Mouse (Mus musculus) liver, embryonic 14.5 days (tissue): ENCODE results near the gene Lilra5.
"Not testable (repeated sequence)": the region's sequence is repeated elsewhere in the genome, so short reads cannot be mapped to it uniquely, and the experiment has no call there.

Experiments used
- CTCF ChIP-seq: IDR thresholded peaks from 2 replicates; pipeline ENCODE4 v1.5.1; 2016; ENCODE audit warnings: antibody characterized with exemption, low read depth, control low read depth
- EP300 ChIP-seq: IDR thresholded peaks from 2 replicates; pipeline ENCODE4 v1.6.1; 2016; ENCODE audit warnings: antibody characterized with exemption, low read depth

DNA sequence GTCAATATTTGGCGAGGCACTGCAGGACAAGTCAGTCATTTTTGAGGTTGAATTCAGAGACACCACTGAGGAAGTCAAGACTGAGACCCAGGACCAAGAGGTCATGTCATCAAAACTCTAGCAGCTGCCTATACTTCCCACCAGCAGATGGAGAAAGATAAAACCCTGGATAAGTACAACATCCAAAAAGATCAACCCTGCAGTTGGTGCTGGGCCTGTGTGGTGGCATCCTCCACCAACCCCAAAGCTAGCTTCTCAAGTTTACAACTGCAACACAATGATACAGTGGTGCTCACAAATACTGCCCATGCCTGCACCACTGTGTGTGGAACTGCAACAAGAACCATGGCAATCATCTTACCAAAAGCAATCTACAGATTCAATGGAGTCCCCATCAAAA lies 34.6 kb downstream of the Lilra5 start:
- not testable (repeated sequence) for TF ChIP-seq EP300, CTCF
